Mouse (Mus musculus) E14TG2a.4 (cell line): ENCODE measurements at regions not wholly inside any gene's neighbourhood (a gene's known extent, or its start where the extent isn't known, plus 50 kb on each side); places are given as distances from the start of the nearest gene placed in this dataset.

ENCODE experiments used
- CTCF ChIP-seq: conservative IDR thresholded peaks from 2 replicates; pipeline ENCODE4 v1.5.1; 2014; ENCODE audit warnings: low read length
- NANOG ChIP-seq: IDR thresholded peaks from 2 replicates; pipeline ENCODE4 v1.6.1; 2014; ENCODE audit warnings: borderline replicate concordance, low read length, mixed read lengths
- POU5F1 ChIP-seq: IDR thresholded peaks from 2 replicates; pipeline ENCODE4 v1.6.1; 2014; ENCODE audit warnings: low read length, borderline replicate concordance

GRCm38 (mm10) chr7:115132595-115132994 lies 389.1 kb downstream of the Insc start:
- no peak for TF ChIP-seq CTCF
- TF ChIP-seq NANOG = no peak
- TF ChIP-seq POU5F1 = no peak
